Mouse (Mus musculus): ENCODE measurements around the gene Cit.

Gene Cit

DNA sequence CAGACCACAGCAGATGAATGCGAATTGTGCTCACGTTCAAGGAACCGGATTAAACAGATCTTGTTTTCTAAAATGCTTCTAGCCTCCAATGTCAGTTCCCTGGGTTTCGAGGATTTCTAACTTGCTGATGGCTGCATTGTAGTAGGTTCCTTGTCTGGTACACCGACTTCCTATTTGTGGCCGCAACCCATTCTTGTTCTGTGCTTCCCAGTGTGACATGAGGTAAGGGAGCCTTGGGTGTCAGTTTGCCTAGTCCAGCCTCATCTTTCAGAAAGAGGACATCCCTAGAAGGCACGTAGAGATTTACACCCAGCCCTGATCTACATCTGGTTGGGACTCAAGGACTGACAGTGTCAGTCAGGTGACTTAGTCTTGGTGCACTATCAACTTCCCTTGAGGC lies 166.6 kb downstream of the Cit start:
- DNase-seq (ENCODE audit: low spot score), result no peak

GRCm38 (mm10) chr5:116012503-116012902 lies 167.4 kb downstream of the Cit start:
- no peak for DNase-seq (ENCODE audit: low spot score)

GRCm38 (mm10) chr5:116013821-116014220 lies 168.7 kb downstream of the Cit start:
- DNase-seq (ENCODE audit: low spot score), result no peak

DNA sequence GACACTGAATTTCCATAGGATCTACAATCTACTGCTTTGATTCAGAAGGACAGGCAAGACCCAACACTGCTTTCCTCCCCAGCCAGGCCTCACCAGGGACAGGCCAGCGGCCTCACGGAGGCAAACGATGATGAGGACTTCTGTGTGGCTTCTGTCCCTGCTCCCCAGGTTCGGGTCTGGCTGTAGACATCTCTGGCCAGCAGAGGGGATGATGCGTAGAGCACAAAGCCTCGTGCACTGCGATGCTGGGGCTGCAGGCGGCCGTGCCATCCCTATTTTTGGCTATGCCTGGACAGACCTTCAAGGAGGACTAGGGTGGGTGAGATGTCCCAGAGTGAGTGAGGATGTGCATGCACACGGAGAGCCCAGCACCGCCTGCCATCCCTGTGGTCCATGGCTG lies 169.2 kb downstream of the Cit start:
- DNase-seq (ENCODE audit: low spot score), result no peak

- DNase-seq (ENCODE audit: low spot score), result no peak
Observed at GRCm38 (mm10) chr5:116016542-116016941, 171.5 kb downstream of the Cit start.

- no peak for DNase-seq (ENCODE audit: low spot score)
Observed at GRCm38 (mm10) chr5:116017391-116017790, 172.3 kb downstream of the Cit start.

DNA sequence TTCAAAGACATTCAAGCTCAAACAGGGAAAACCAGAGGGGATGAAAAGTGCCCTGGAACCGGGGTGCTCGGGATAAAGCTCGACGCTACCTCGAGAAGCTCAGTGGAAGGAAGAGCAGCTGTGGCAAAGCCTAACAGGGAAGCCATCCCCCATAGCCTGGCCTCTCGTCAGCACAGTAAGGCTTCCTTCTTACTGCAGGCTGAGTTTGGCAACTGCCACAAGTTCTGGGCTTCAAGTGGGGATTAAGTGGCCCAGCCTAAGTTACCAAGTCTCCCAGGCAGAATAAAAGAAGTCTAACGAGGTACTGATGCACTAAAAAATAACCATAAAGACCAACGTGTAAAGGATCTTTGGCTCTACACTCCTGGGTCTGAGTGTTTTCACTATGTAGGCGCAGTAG lies 173.1 kb downstream of the Cit start:
- DNase-seq (ENCODE audit: low spot score), result no peak

GRCm38 (mm10) chr5:116018784-116019183 lies 173.7 kb downstream of the Cit start:
- no peak for DNase-seq (ENCODE audit: low spot score)

- DNase-seq (ENCODE audit: low spot score), result no peak
Observed at GRCm38 (mm10) chr5:116019371-116019770, 174.3 kb downstream of the Cit start.

DNA sequence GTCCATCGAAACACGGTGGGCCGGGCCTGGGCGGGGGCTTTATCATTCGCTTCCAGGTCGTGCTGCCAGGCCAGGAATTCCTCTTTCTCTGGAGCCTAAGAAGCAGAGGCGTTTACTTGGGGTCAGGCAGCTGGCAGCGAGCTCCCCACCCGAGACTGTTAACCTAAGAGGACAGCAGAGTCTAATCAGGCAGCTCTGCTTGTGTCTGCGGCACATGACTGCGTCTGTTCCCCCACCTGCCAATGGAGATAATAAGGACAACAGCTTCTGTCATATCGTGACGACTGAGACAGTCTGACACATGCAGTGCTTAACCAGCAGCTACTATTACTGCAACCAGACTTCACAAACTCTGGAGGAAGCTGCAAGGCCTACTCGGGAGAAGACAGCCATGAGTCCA lies 176.5 kb downstream of the Cit start:
- DNase-seq (ENCODE audit: low spot score), result peak; percentile 79

DNA sequence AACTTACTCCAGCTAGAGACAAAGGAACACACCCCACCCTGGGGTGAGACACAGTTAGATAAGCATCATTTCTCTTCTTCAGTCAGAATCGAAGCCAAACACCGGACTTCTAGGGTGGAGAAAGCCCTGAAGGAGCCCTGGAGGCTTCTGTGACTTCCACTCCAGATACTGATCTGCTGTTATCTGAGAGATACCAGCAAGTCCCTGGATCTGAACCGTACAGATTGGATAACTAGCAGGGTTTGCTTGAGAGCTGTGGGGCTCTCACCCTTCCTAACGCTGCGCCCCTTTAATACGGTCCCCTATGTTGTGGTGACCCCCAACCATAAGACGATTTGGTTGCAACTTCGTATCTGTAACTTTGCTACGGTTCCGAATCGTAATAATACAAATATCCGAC lies 177.1 kb downstream of the Cit start:
- DNase-seq (ENCODE audit: low spot score), result no peak

DNA sequence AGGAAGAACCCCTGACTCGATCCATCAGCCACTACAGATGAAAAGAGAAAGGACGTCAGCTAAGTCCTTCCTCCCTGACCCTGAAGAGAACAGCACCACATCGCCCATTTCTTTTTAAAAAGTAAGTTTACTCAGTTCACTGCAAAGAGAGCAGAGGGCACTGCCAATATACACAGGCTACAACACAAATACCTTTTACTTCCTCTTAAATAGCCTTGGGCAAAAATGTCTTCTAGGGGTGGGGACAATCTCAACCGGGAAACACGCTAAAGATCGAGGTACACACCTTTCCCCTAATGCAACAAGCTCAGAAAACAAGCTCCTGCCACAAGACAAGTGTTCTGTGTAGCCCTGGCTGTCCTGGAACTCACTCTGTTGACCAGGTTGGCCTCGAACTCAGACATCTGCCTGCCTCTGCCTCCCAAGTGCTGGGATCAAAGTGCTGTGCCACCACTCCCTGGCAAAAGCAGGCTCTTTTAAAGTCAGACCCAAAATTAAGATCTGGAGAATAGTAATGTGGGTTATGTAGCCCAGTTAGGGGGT lies 177.7 kb downstream of the Cit start:
- no peak for DNase-seq (ENCODE audit: low spot score)

DNA sequence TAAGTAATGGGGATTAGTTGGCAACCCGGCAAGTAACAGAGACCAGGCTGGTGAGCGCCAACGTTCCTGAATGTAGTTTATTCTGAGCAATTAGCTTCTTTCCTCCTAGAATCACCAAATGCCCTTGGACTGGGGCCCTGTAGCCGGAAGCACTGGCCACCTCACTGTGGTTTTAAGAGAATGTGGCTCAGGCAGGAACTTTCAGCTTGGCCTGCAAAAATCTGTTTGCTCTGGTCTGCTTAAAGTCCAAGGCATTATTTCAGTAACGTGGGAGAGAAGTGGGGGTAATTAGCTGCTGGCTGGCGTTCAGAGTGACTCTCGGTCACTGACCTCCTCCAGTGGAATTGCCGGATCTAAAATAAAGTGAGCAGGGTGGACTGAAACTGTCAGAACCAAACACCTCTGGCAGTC lies 178.2 kb downstream of the Cit start:
- no peak for DNase-seq (ENCODE audit: low spot score)

GRCm38 (mm10) chr5:116023821-116024284 lies 178.8 kb downstream of the Cit start:
- DNase-seq (ENCODE audit: low spot score), result no peak

DNA sequence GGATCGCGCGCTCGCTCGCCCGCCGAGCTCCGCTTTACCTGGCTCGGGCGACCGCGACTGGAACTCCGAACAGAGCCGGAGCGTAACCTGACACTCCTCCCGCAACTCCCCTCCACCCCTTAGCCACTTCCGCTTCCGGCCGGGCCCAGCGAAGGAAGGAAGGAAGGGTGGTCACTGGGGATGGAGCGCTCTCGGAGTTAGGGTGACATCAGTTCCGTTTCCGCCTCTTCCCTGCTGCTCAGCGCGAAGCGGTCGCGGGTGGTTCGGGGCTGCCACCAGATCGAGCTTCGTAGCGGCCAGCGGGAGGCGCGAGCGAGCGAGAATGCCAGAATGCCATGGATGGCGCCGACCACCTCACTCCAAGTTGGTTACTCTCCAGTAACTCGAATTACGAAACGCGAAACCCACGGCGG lies 179.3 kb downstream of the Cit start, which contains the start of gene Prkab1:
Gene Prkab1 (minus strand): TSS at position 182 of the 413 bp plus-strand sequence.
- DNase-seq (ENCODE audit: low spot score), result peak; percentile 92

DNA sequence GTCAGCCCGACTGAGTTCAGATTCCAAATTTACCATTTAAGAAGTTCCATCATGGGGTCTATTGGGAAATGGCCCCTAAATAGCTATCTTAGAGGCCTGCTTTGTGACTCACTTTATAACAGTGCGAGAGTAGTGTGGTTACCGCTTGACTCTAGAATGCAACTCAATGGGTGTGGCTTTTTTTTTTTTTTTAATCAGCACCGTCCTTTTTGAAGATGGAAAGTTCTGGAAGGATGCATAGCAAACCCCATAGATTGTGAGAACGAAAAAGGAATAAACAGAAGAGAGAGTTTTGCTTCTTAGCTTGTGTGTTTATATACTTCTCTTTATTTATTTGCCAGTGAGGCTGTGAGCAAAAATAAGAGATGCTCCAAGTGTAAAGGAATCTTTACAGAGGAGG lies 181.0 kb downstream of the Cit start:
- no peak for DNase-seq (ENCODE audit: low spot score)

DNA sequence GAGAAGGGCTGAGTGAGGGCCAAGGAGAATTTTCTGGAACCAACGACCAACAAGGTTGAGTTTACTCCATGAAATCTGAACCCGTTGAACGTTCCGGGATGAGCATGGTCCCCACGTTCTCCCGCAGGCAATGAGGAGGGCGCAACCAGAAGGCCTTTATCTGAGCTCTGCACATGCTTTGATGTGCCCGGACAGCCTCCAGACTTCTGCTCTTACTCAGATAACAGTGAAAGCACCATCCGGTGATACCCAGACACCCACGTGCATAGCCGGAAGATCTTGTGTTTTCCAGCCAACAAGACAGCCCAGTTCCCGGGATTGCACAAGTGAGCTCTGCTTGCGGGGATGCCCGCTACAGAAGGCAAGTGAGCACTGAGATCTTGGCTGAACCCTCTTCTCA lies 181.5 kb downstream of the Cit start:
- DNase-seq (ENCODE audit: low spot score), result peak; percentile 90

DNA sequence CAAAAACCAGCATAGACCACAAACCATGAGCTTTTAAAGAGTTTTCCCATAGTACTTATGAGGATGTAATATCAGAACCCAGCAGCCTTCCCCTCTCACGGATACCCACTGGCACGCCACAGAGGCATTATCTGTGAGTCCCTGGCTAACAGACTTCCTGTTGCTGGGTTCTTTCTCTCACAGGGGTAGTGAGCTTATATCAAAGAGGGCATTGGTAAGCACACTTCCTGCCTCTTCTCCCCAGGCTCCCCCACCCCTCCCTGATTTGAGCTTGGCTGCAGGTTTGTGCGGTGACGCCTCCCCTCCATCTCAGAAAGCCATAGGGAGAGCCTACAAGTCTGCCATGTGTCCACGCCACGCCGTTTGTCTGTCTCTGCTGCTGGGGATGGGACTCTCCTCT lies 184.0 kb downstream of the Cit start:
- DNase-seq (ENCODE audit: low spot score), result no peak

- no peak for DNase-seq (ENCODE audit: low spot score)
Observed at GRCm38 (mm10) chr5:116030566-116031189, 185.6 kb downstream of the Cit start.

- DNase-seq (ENCODE audit: low spot score), result peak; percentile 88
Observed at GRCm38 (mm10) chr5:116031190-116031577, 186.1 kb downstream of the Cit start.

DNA sequence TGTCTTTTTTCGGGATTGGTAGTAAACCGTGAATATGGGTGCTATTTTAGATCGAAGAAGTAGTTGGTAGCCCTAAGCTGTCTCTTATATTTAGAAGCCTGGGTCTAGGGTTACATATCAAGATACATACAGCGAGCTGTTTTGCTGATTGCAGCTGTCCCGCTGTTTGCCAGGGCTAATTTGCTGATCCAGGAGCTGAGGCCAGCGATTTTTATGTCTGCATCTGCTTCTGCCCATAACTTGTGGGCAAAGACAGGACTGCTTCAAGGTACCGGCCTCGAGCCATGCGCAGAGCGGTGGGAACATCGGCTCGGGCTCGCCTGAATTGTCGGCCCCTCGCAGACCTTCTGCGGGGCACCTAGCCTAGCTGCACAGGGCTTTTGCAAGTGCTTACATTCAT lies 191.4 kb downstream of the Cit start:
- no peak for DNase-seq (ENCODE audit: low spot score)

DNA sequence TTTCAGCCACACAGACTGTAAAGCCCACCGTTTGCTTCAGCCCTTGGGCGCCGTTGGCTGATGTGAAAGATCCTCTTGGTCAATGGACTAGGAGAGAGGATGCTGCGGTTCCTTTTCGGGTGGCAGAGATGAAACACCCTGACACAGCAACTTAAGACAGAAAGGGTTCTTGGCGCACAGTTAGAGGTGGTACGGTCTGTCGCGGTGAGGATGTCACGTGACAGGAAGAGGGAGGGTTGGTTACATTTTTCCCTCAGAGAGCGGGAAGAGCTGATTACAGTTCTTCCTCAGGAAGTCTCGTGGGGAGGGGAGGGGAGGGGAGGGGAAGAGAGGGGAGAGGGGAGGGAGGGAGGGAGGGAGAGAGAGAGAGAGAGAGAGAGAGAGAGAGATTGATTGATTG lies 192.7 kb downstream of the Cit start:
- DNase-seq (ENCODE audit: low spot score), result no peak

GRCm38 (mm10) chr5:116039706-116040105 lies 194.6 kb downstream of the Cit start:
- no peak for DNase-seq (ENCODE audit: low spot score)

- no peak for DNase-seq (ENCODE audit: low spot score)
Observed at GRCm38 (mm10) chr5:116042241-116042640, 197.2 kb downstream of the Cit start.
